13 mouse cellular contexts compared by ENCODE assay signal in the genomic region with DNA sequence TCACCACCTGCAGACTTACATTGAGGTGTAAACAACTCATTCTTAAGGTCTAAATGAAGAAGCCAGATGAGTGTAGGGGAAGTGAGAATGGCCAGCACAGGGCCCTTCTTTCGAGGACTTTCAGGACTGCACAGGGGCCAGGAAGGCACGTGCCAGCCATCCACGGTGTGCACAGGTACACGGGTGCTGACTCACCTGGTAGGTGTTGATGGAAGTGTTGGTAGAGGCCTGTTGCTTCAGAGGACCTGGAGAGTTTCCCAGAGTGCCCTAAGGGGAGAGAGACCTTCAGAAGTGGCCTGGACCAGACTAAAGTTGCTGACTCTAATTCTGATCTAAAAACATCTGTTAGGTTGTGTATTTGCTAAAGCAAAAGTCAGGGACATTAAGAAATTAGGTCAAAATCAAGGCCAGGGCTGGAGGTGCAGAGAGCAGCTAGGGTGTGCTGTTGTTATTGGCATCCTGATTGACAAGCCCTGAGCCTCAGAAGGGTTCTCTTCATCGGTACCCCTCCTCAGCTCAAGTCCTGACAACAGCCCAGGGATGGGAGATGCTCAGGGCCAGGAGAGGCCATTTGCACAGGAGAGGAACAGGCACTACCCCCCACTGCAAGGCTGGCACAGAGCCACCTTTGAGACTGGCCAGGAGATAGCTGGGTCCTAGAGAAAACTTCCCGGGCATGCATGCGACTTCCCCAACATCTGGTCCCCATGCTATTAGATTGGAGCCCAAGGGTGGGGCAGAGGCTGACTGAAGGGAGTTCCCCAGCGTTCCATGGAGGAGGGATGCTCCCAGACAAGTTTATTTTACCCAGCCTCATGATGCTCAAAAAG. TPM values are rescaled to one million over a fixed set of nuclear protein-coding genes. Genes with fewer than 3 reads are reported as not detected.
DNase-seq lines count a peak whose midpoint lies in the region; ATAC-seq lines count a peak whose summit lies in the region.
"Had no signal": no experiment of that assay in that cellular context is flagged by ENCODE, and none has a peak within 500 bp of the region (broad histone marks: within the 10 kb centered on the region; RNA-seq: fewer than 3 reads in every experiment).

No protein-coding gene starts in this region.

- H3K9me3 ChIP-seq in heart, embryonic 11.5 days (replicated peaks; ENCODE audit: control insufficient read depth, low read length): no peaks in the 10 kb centered on the region
- no peaks in the 10 kb centered on the region for H3K9me3 ChIP-seq in midbrain, embryonic 10.5 days (replicated peaks)
- H3K9me3 ChIP-seq in forebrain, embryonic 15.5 days: no peaks in the 10 kb centered on the region

- peak; percentile 31 for DNase-seq in heart, adult 8-10 months (ENCODE audit: low spot score)
- peak; percentile 2 for DNase-seq in thymus, postnatal 4 days
- no peak for DNase-seq in thymus, postnatal 0 days (ENCODE audit: low spot score)
- DNase-seq in cerebellum, postnatal 25 days: peak; percentile 58 to 74
- no peak for DNase-seq in midbrain, embryonic 10.5 days (ENCODE audit: low spot score)
- DNase-seq in right cerebral cortex, postnatal 25 days: no peak
- DNase-seq: forebrain, postnatal 0 days had no signal

- H3K4me2 ChIP-seq in heart, embryonic 11.5 days: no peak overlapping the region
- H3K4me2 ChIP-seq in forebrain, embryonic 15.5 days (replicated peaks): no peak overlapping the region

- no peak for ATAC-seq in heart, embryonic 11.5 days (replicated peaks; ENCODE audit: insufficient number of reproducible peaks, low FRiP score, low TSS enrichment)
- ATAC-seq in forebrain, embryonic 15.5 days (replicated peaks): no peak
- ATAC-seq: forebrain, postnatal 0 days had no signal

- H3K9ac ChIP-seq in heart, embryonic 11.5 days (ENCODE audit: low read depth, low read length): no peak overlapping the region
- H3K9ac ChIP-seq in forebrain, embryonic 15.5 days (replicated peaks): no peak overlapping the region
- H3K9ac ChIP-seq: forebrain, postnatal 0 days had no signal

- H3K27me3 ChIP-seq in heart, embryonic 11.5 days (ENCODE audit: control insufficient read depth, insufficient read depth, low read length): no peaks in the 10 kb centered on the region
- no peaks in the 10 kb centered on the region for H3K27me3 ChIP-seq in midbrain, embryonic 10.5 days (ENCODE audit: low read depth, poor library complexity, severe bottlenecking)
- H3K27me3 ChIP-seq in forebrain, embryonic 15.5 days: no peaks in the 10 kb centered on the region

- no peak overlapping the region for H3K4me3 ChIP-seq in heart, embryonic 11.5 days (ENCODE audit: low read depth, low read length)
- no peak overlapping the region for H3K4me3 ChIP-seq in midbrain, embryonic 10.5 days
- no peak overlapping the region for H3K4me3 ChIP-seq in forebrain, embryonic 15.5 days

- 72% methylated on average over 8 of the region's 8 CpGs for WGBS in heart, embryonic 11.5 days (ENCODE audit: insufficient replicate concordance)
- 86% methylated on average over 8 of the region's 8 CpGs for WGBS in midbrain, embryonic 10.5 days
- WGBS in forebrain, embryonic 15.5 days: 79% methylated on average over 8 of the region's 8 CpGs

- no peak overlapping the region for H3K27ac ChIP-seq in heart, embryonic 11.5 days (ENCODE audit: low read depth, low read length)
- no peak overlapping the region for H3K27ac ChIP-seq in midbrain, embryonic 10.5 days (replicated peaks)
- no peak overlapping the region for H3K27ac ChIP-seq in forebrain, embryonic 15.5 days (replicated peaks)
- H3K27ac ChIP-seq: macrophage had no signal

- no peaks in the 10 kb centered on the region for H3K4me1 ChIP-seq in heart, embryonic 11.5 days (ENCODE audit: control insufficient read depth, insufficient read depth, low read length)
- H3K4me1 ChIP-seq in midbrain, embryonic 10.5 days: no peaks in the 10 kb centered on the region
- no peaks in the 10 kb centered on the region for H3K4me1 ChIP-seq in forebrain, embryonic 15.5 days

- no peaks in the 10 kb centered on the region for H3K36me3 ChIP-seq in heart, embryonic 11.5 days (ENCODE audit: control insufficient read depth, insufficient read depth, low read length)
- H3K36me3 ChIP-seq in midbrain, embryonic 10.5 days: no peaks in the 10 kb centered on the region
- H3K36me3 ChIP-seq in forebrain, embryonic 15.5 days: no peaks in the 10 kb centered on the region

RNA-seq across cellular contexts. Expression of a gene that starts 5.5 kb away (rescaled TPM):
- total RNA-seq in heart, adult 8-10 months (2022): 1 to 10 TPM in 3 of 4 experiments, under 1 TPM in 1; 0.87 to 2.2 (median 1.3) TPM
- 0.10 TPM in 1 of 2 replicates, not detected in the other for polyA plus RNA-seq in heart, embryonic 11.5 days (2014; fragmentation: Nextera tagmentation; extraction: Ambion mirVana)
- polyA plus RNA-seq in thymus, postnatal 0 days (2015; fragmentation: Nextera tagmentation; extraction: Ambion mirVana): 0.26 and 0.31 TPM in 2 replicates
- polyA plus RNA-seq in midbrain, embryonic 10.5 days (2016; fragmentation: Nextera tagmentation; extraction: Ambion mirVana): 0.78 and 0.84 TPM in 2 replicates
- polyA plus RNA-seq in forebrain, embryonic 15.5 days (2015; fragmentation: Nextera tagmentation; extraction: Ambion mirVana): 1.9 and 2.7 TPM in 2 replicates
- total RNA-seq: hematopoietic stem cell, adult 5-6 weeks had no signal
- polyA plus RNA-seq: macrophage had no signal

RNA-seq across cellular contexts. Expression of a gene that starts 12.4 kb away (rescaled TPM):
- total RNA-seq in heart, adult 8-10 months (2022): not detected
- polyA plus RNA-seq in heart, embryonic 11.5 days (2014; fragmentation: Nextera tagmentation; extraction: Ambion mirVana): not detected in 2 replicates
- polyA plus RNA-seq in thymus, postnatal 0 days (2015; fragmentation: Nextera tagmentation; extraction: Ambion mirVana): 0.31 and 0.40 TPM in 2 replicates
- polyA plus RNA-seq in midbrain, embryonic 10.5 days (2016; fragmentation: Nextera tagmentation; extraction: Ambion mirVana): not detected in 2 replicates
- polyA plus RNA-seq in forebrain, embryonic 15.5 days (2015; fragmentation: Nextera tagmentation; extraction: Ambion mirVana): 0.15 TPM in 1 of 2 replicates, not detected in the other
- total RNA-seq: forebrain, postnatal 0 days; hematopoietic stem cell, adult 5-6 weeks had no signal
- polyA plus RNA-seq: forebrain, postnatal 0 days; limb, embryonic 11.5 days; macrophage; neural tube, embryonic 11.5 days had no signal

RNA-seq across cellular contexts. Expression of a gene that starts 45.5 kb away (rescaled TPM):
- total RNA-seq in heart, adult 8-10 months (2022): 100 to 1,000 TPM; 186 to 221 (median 198) TPM
- polyA plus RNA-seq in heart, embryonic 11.5 days (2014; fragmentation: Nextera tagmentation; extraction: Ambion mirVana): 241 and 243 TPM in 2 replicates
- 142 and 156 TPM in 2 replicates for polyA plus RNA-seq in thymus, postnatal 0 days (2015; fragmentation: Nextera tagmentation; extraction: Ambion mirVana)
- 207 and 245 TPM in 2 replicates for polyA plus RNA-seq in midbrain, embryonic 10.5 days (2016; fragmentation: Nextera tagmentation; extraction: Ambion mirVana)
- 124 and 129 TPM in 2 replicates for polyA plus RNA-seq in forebrain, embryonic 15.5 days (2015; fragmentation: Nextera tagmentation; extraction: Ambion mirVana)

RNA-seq across cellular contexts. Expression of a gene that starts 47.1 kb away (rescaled TPM):
- under 1 TPM; 0.31 to 0.79 (median 0.59) TPM for total RNA-seq in heart, adult 8-10 months (2022)
- 0.35 and 0.44 TPM in 2 replicates for polyA plus RNA-seq in heart, embryonic 11.5 days (2014; fragmentation: Nextera tagmentation; extraction: Ambion mirVana)
- 0.31 and 0.57 TPM in 2 replicates for polyA plus RNA-seq in thymus, postnatal 0 days (2015; fragmentation: Nextera tagmentation; extraction: Ambion mirVana)
- 0.68 and 0.85 TPM in 2 replicates for polyA plus RNA-seq in midbrain, embryonic 10.5 days (2016; fragmentation: Nextera tagmentation; extraction: Ambion mirVana)
- 1.4 TPM in 2 replicates for polyA plus RNA-seq in forebrain, embryonic 15.5 days (2015; fragmentation: Nextera tagmentation; extraction: Ambion mirVana)
- total RNA-seq: hematopoietic stem cell, adult 5-6 weeks had no signal
- polyA plus RNA-seq: macrophage had no signal

Comparison
In these comparisons a context has a peak if more than half of its experiments do, and no peak if none do; other contexts are left out.
1. DNase-seq: peak in heart, adult 8-10 months (single experiment), thymus, postnatal 4 days (single experiment) and cerebellum, postnatal 25 days (2 of 2); none in thymus, postnatal 0 days (single experiment), midbrain, embryonic 10.5 days (single experiment) and right cerebral cortex, postnatal 25 days (single experiment).